Mouse (Mus musculus): ENCODE results near the gene Efcab2.

- TF ChIP-seq CTCF (IDR thresholded peaks at IDR 0.05; ENCODE audit: borderline replicate concordance, insufficient read depth, low read length) (no peak), POLR2A (IDR thresholded peaks at IDR 0.05; ENCODE audit: low read depth, low read length) (no peak)
These were observed 1.8 kb downstream of the Efcab2 start for GRCm38 (mm10) chr1:178407651-178408050.
